Mouse (Mus musculus): Measurements from ENCODE around the gene Ino80d. TPM values are rescaled to one million over a fixed set of nuclear protein-coding genes. Genes with fewer than 3 reads are reported as not detected.

Gene Ino80d
- polyA plus RNA-seq, 1 experiment from 2014 or later = 11.0 TPM

DNA sequence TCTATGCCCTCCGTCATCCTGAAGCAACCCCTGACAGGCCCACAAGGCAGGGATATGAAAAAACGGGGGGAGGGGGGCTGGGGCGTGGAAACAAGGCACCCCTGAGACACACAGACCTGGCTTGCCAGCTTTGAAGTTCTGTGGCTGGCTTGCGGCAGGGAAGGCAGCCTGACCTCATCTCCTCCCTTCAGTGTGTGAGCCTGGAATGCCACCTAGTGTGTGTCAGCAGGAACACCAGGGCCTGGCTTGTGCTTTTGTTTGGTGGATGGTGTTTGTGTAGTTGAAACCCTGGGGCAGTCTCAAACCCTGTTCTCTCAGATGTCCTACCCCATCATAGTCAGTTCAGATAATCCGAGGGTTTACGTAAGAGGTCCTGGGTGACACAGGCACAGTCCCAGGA is 150.2 kb downstream of the Ino80d start:
- H3K4me3 ChIP-seq (replicated peaks) = no peak overlapping the region
- no peaks in the 10 kb centered on the region for H3K36me3 ChIP-seq (replicated peaks)
- ATAC-seq (ENCODE audit: low FRiP score) = peak; percentile 90
- WGBS = 13% methylated on average over 6 of the region's 6 CpGs
- no peaks in the 10 kb centered on the region for H3K9me3 ChIP-seq
- peaks cover 27% of the 10 kb centered on the region for H3K27me3 ChIP-seq
- no peak overlapping the region for H3K27ac ChIP-seq
- H3K4me2 ChIP-seq = no peak overlapping the region
- no peak overlapping the region for H3K9ac ChIP-seq
- peaks cover 12% of the 10 kb centered on the region for H3K4me1 ChIP-seq

DNA sequence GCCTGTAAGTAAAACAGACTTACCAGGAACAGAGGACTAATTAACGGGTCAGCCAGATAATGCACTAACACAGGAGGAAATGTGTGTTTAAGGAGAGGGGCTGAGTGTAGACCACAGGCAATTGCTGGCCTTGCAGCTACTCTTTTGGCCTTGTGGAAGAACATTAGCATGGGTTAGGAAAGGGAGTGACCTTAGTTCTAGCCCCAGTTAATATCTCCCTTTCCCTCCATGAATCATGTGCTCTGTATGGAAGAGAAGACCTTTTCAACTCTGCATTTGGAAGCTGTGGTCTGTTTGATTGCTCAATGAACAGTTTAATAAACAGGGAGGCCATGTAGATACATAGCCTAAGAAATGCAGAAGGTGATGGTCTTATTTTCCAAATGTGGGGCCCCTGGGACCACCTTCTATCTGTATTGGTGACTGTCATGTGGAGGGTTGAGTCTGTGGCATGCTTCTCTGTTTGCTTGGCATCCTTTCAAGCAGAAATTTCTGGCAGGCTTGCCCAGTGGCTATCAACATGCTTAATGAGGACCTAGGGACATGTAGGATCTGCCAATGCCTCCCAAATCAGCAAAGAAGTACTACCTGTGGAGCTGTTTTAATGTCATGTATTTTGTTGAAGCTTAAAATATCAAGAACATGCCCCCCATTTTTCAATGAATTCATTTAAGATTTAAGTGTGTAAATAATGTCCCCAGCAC is 157.4 kb downstream of the Ino80d start:
- peaks cover 47% of the 10 kb centered on the region for H3K27me3 ChIP-seq
- no peaks in the 10 kb centered on the region for H3K9me3 ChIP-seq
- H3K4me3 ChIP-seq (replicated peaks) = no peak overlapping the region
- H3K4me1 ChIP-seq = peaks cover 3% of the 10 kb centered on the region
- 31% methylated on average over 1 of the region's 1 CpGs for WGBS
- no peak for ATAC-seq (ENCODE audit: low FRiP score)
- no peak overlapping the region for H3K4me2 ChIP-seq
- no peak overlapping the region for H3K9ac ChIP-seq
- H3K36me3 ChIP-seq (replicated peaks) = no peaks in the 10 kb centered on the region
- no peak overlapping the region for H3K27ac ChIP-seq

DNA sequence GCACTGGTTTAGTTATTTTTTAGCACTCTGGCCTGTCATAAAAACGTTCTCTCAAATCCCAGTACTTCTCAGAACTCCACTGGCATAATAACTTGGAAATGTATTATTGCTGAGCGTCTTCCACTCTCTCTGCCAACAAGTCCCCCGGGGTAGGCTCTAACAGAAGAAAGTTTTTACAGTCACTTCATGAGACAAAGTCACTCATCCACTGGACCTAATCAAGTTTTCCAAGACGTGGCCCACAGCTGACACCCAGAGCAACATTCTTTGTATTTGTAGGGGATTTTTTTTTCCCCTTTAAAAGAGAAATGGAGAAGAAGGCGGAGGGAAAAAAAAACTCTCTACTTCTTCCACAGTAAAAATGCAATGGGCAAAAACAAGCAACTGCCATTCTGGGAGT is 157.9 kb downstream of the Ino80d start:
- H3K4me3 ChIP-seq (replicated peaks) = no peak overlapping the region
- H3K9ac ChIP-seq = no peak overlapping the region
- no peak overlapping the region for H3K4me2 ChIP-seq
- H3K27me3 ChIP-seq = peaks cover 45% of the 10 kb centered on the region
- H3K36me3 ChIP-seq (replicated peaks) = no peaks in the 10 kb centered on the region
- WGBS = 73% methylated on average over 5 of the region's 5 CpGs
- peaks cover 5% of the 10 kb centered on the region for H3K4me1 ChIP-seq
- ATAC-seq (ENCODE audit: low FRiP score) = no peak
- no peaks in the 10 kb centered on the region for H3K9me3 ChIP-seq
- no peak overlapping the region for H3K27ac ChIP-seq

DNA sequence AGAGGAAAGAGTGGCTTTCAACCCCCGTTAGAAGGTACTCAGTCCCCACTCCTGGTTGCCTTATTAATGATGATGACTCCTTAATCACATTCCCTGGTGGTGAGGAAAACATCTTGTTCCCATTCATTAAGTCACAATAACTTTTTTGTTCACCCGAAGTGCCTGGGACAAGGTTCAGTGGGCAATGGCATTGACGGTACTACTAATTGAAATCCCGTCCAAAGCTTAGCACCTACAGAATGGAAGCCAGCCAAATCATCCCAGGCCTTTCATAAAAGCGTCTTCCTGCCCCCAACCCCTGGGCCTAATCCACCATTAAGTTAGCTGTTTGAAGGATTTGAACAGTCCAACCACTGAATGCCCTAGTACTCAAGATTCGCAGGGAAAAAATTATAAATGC is 159.1 kb downstream of the Ino80d start:
- Histone ChIP-seq H3K4me1 (peaks cover 10% of the 10 kb centered on the region), H3K9ac (no peak overlapping the region), H3K27me3 (peaks cover 47% of the 10 kb centered on the region), H3K4me2 (no peak overlapping the region), H3K36me3 (replicated peaks) (no peaks in the 10 kb centered on the region), H3K4me3 (replicated peaks) (no peak overlapping the region), H3K27ac (no peak overlapping the region), H3K9me3 (no peaks in the 10 kb centered on the region)
- no peak for ATAC-seq (ENCODE audit: low FRiP score)
- WGBS = 7% methylated on average over 6 of the region's 6 CpGs

DNA sequence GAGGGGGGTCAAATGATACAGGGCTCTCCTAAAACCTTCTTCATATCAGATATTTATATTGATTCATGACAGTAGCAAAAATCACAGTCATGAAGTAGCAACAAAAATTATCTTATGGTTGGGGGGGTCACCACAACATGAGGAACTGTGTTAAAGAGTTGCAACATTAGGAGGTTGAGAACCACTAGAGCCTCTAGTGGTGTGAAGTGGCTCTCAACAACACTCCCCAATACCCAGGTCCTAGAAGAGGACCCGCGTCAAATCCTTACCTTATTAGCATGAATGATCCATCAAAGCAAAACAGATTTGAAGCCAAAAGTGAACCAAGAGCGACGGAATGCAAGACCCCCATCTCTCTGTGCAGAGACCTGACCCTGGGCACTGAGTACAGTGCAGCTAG is 161.4 kb downstream of the Ino80d start:
- ATAC-seq (ENCODE audit: low FRiP score) = no peak
- no peak overlapping the region for H3K4me3 ChIP-seq (replicated peaks)
- peaks cover 50% of the 10 kb centered on the region for H3K27me3 ChIP-seq
- no peaks in the 10 kb centered on the region for H3K9me3 ChIP-seq
- 90% methylated on average over 4 of the region's 4 CpGs for WGBS
- no peak overlapping the region for H3K4me2 ChIP-seq
- H3K9ac ChIP-seq = no peak overlapping the region
- H3K4me1 ChIP-seq = peaks cover 10% of the 10 kb centered on the region
- H3K27ac ChIP-seq = no peak overlapping the region
- H3K36me3 ChIP-seq (replicated peaks) = no peaks in the 10 kb centered on the region

DNA sequence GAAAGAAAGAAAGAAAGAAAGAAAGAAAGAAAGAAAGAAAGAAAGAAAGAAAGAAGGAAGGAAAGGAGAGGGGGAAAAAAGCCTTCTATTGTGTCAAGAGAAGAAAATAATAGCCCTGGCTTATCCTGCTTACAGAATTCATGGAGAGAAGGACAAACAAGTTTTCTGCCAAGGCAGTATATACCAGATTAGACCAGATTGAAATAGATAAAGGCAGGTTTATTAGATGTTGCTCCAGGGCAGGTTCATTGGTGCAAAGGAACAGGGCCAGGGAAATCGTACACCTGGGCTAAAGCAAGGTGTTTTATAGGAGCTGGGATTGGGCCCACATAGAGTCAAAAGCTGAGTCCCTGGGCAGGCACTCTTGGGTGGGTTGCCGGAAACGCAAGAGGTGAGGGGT is 162.1 kb downstream of the Ino80d start:
- Histone ChIP-seq H3K9me3 (no peaks in the 10 kb centered on the region), H3K4me2 (no peak overlapping the region), H3K27ac (no peak overlapping the region), H3K27me3 (peaks cover 53% of the 10 kb centered on the region), H3K36me3 (replicated peaks) (no peaks in the 10 kb centered on the region), H3K4me1 (peaks cover 10% of the 10 kb centered on the region), H3K9ac (no peak overlapping the region), H3K4me3 (replicated peaks) (no peak overlapping the region)
- no peak for ATAC-seq (ENCODE audit: low FRiP score)
- 90% methylated on average over 3 of the region's 3 CpGs for WGBS

DNA sequence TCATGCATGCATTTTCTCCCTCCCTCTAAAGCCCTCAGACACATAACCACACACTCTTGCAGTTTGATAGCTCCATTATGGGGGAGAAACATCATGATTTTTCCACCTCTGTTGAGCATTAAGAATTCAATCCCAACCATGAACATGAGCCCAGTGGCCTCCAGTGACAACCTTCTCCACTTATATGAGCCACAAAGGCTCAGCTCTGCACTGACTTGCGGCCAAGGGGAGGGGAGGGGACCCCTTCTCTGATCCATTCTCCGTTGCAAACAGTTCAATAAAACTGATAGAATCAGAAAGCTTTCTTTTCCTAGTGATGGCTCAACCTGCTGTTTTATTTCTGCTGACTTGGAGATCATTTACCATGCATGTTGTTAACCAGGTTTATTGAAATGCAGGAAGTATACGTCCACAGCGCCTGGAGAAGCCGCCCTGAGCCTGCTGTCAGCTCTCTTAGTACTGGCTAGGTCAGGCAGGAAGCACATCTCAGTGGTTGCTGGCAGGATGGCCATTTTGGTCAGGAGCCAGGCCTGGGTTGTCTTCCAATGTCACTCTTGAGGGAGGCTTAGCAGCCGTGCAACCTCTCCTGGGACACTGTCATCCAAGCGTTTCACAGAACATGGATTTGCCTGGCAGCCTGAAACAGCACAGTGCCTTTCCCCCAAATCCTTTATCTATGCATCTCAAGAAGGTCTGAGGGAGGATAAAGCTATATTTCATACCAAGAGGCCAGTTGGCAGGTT is 163.2 kb downstream of the Ino80d start:
- Histone ChIP-seq H3K9ac (no peak overlapping the region), H3K27me3 (peaks cover 54% of the 10 kb centered on the region), H3K4me1 (peaks cover 10% of the 10 kb centered on the region), H3K36me3 (replicated peaks) (no peaks in the 10 kb centered on the region), H3K4me3 (replicated peaks) (no peak overlapping the region), H3K27ac (no peak overlapping the region), H3K4me2 (no peak overlapping the region), H3K9me3 (no peaks in the 10 kb centered on the region)
- 79% methylated on average over 7 of the region's 7 CpGs for WGBS
- no peak for ATAC-seq (ENCODE audit: low FRiP score)

DNA sequence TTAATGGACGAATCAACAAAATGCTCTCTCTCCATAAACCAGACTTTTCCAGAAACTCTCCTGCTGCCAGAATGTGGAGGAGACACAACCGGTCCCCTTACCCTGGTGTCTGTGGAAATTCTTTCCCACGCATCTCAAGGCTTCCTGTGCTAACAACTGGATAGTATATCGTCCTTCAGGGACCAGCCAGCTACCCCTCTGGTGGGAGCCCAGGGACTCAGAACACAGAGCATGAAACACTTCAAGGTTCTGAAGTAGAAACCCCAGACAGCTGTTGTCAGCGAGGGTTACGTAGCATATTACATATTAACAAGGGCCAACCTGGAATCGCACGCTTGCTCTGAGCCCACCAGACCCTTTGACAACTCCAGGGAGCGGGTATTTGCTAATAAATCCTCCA is 163.9 kb downstream of the Ino80d start:
- WGBS = 86% methylated on average over 9 of the region's 9 CpGs
- no peak for ATAC-seq (ENCODE audit: low FRiP score)
- no peaks in the 10 kb centered on the region for H3K36me3 ChIP-seq (replicated peaks)

DNA sequence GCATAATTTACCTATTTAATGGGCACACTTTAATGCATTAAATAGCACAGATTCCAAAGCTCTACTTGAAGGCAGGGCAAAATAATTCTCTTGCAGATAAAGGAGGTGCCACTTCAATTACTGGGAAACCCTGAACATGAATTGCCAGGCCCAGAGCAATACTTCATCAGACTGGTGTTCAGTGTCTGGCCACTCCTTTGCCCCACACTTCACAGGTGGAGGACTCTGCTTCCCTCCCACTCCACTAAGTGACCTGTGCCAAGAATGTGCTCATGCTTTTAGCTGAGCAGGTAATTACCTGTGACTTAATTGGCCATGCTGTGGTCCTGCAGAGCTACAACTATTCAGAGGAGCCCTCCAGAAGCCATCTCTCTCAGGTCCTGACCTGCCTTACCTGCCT is 166.7 kb downstream of the Ino80d start:
- H3K27ac ChIP-seq = no peak overlapping the region
- peaks cover 41% of the 10 kb centered on the region; the same call in 1 of the 2 replicates for H3K27me3 ChIP-seq
- 0 out of 2 replicates have a peak, but pooled peaks cover 7% of the 10 kb centered on the region for H3K4me1 ChIP-seq
- H3K9me3 ChIP-seq = no peaks in the 10 kb centered on the region
- H3K4me3 ChIP-seq (replicated peaks) = no peak overlapping the region
- no peak overlapping the region for H3K4me2 ChIP-seq
- ATAC-seq (ENCODE audit: low FRiP score) = no peak
- no peaks in the 10 kb centered on the region for H3K36me3 ChIP-seq (replicated peaks)
- no peak overlapping the region for H3K9ac ChIP-seq

More for the DNA sequence above, 163.9 kb downstream of the Ino80d start:
- H3K9ac ChIP-seq = no peak overlapping the region
- no peak overlapping the region for H3K4me3 ChIP-seq (replicated peaks)
- no peak overlapping the region for H3K4me2 ChIP-seq
- H3K27me3 ChIP-seq = peaks cover 50% of the 10 kb centered on the region
- no peaks in the 10 kb centered on the region for H3K9me3 ChIP-seq
- H3K27ac ChIP-seq = no peak overlapping the region
- H3K4me1 ChIP-seq = peaks cover 10% of the 10 kb centered on the region

DNA sequence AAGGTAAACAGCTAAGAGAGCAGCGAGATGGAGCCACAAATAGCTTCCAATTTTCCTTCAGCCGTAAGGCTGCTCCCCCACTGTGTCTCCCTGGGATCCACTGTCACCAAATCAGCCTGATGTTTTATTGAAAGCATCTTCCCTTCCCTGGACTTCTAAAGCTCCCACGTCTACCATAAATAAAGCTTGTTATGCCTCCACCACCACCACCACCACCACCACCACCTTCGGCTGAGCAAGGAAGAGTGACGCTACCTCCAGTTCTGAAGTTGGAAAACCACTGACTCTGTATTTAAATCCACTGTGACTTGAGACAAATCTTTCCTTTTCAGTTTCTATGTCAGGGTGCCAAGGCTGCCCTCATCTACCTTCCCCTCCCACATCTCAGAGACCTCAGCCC is 167.5 kb downstream of the Ino80d start:
- no peak overlapping the region for H3K4me3 ChIP-seq (replicated peaks)
- no peak overlapping the region for H3K4me2 ChIP-seq
- 0 out of 2 replicates have a peak, but pooled peaks cover 7% of the 10 kb centered on the region for H3K4me1 ChIP-seq
- no peak overlapping the region for H3K27ac ChIP-seq
- H3K27me3 ChIP-seq = peaks cover 38% of the 10 kb centered on the region; the same call in 1 of the 2 replicates
- ATAC-seq (ENCODE audit: low FRiP score) = no peak
- 70% methylated on average over 5 of the region's 5 CpGs for WGBS
- H3K9me3 ChIP-seq = no peaks in the 10 kb centered on the region
- H3K9ac ChIP-seq = no peak overlapping the region
- no peaks in the 10 kb centered on the region for H3K36me3 ChIP-seq (replicated peaks)

DNA sequence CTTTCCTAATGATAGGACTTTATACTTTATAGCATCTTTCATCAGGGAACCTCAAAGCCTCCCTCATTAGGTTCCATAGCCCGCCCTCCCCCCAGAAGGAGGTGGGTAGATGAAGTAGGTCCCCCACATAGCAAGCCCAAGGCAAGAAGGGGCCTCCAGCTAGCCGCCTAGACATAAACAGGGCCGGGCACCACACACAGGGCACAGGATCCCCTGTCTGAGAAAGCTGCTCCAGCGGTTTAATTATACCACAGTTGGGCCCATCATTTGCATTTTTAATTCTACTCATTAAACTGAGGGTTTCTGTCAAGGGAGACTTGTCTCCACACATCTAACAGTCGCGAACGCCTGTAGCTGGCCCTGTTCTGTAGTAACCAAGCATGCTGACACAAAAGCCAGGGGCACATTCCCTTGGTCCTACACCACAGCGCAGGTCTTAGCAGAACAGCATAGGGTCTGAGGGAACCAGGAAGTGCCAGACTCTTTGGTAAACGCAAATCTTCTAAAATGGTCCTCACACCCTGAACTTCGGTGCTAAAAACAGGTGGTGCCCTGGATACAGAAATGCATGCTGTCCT is 179.6 kb downstream of the Ino80d start:
- peak overlapping the region; percentile 35 for H3K4me2 ChIP-seq
- peaks cover 66% of the 10 kb centered on the region for H3K27me3 ChIP-seq
- peaks cover 27% of the 10 kb centered on the region for H3K4me1 ChIP-seq
- no peak overlapping the region for H3K9ac ChIP-seq
- peak overlapping the region; percentile 42; the same call in 1 of the 2 replicates for H3K27ac ChIP-seq
- H3K4me3 ChIP-seq (replicated peaks) = no peak overlapping the region
- no peaks in the 10 kb centered on the region for H3K36me3 ChIP-seq (replicated peaks)
- ATAC-seq (ENCODE audit: low FRiP score) = peak; percentile 75; the same call in 1 of the 2 replicates
- no peaks in the 10 kb centered on the region for H3K9me3 ChIP-seq
- 47% methylated on average over 10 of the region's 10 CpGs for WGBS

DNA sequence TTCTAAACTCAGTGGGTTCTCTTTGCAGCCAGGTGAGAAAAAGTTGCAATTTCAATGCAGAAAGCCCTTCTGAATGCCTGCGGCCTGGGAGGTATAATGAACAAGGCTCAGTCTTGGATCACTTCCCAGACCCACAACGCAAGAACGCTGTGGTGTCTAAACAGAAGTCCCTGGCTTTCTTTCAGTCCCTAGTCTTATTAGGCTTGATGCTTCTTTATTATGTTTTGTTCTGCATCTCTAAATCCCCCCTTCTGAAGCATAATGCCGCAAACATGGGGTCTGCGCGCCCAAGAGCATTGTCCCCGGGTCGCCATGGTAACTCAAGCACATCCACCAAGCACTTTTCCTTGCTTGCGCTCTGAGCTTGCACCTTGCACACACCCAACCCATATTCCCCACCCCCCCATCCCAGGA is 180.4 kb downstream of the Ino80d start:
- peak overlapping the region; percentile 42; the same call in 1 of the 2 replicates for H3K27ac ChIP-seq
- no peaks in the 10 kb centered on the region for H3K9me3 ChIP-seq
- H3K9ac ChIP-seq = no peak overlapping the region
- no peak overlapping the region for H3K4me3 ChIP-seq (replicated peaks)
- 13% methylated on average over 9 of the region's 9 CpGs for WGBS
- H3K4me1 ChIP-seq = peaks cover 29% of the 10 kb centered on the region
- H3K4me2 ChIP-seq = peak overlapping the region; percentile 35
- ATAC-seq (ENCODE audit: low FRiP score) = peak; percentile 80
- H3K27me3 ChIP-seq = peaks cover 68% of the 10 kb centered on the region
- H3K36me3 ChIP-seq (replicated peaks) = no peaks in the 10 kb centered on the region
